Mouse (Mus musculus) ES-E14 (cell line): ENCODE measurements at regions not wholly inside any gene's neighbourhood (a gene's known extent, or its start where the extent isn't known, plus 50 kb on each side); places are given as distances from the start of the nearest gene placed in this dataset.

Source experiments
- DNase-seq: peaks from one replicate; pipeline ENCODE4 v3.0.0-alpha.2; 2013; ENCODE audit warnings: low read depth, low spot score
- H3K27ac ChIP-seq: 2 replicates; pipeline ENCODE4 v1.5.1; 2012; ENCODE audit warnings: low read depth, mild to moderate bottlenecking, low read length, moderate library complexity, mixed read lengths; ENCODE audit not compliant: poor library complexity, insufficient read depth, severe bottlenecking
- H3K36me3 ChIP-seq: 2 replicates; pipeline ENCODE4 v1.6.1; 2012; ENCODE audit warnings: mild to moderate bottlenecking, low read length, moderate library complexity, mixed read lengths; ENCODE audit not compliant: control insufficient read depth, poor library complexity, insufficient read depth, severe bottlenecking
- H3K4me1 ChIP-seq, 2 experiments: fragments of 150-350 bp in 1 of 2; sonication (generic) in 1 of 2; 2 replicates each; pipeline ENCODE4 v1.6.1; 2012; ENCODE audit warnings: low read length in 2 of 2, mild to moderate bottlenecking in 1 of 2, mixed read lengths in 1 of 2; ENCODE audit not compliant: control insufficient read depth in 2 of 2, insufficient read depth in 2 of 2, poor library complexity in 1 of 2
- H3K4me3 ChIP-seq, 2 experiments: fragments of 150-350 bp in 1 of 2; sonication (generic) in 1 of 2; 2 replicates each; pipeline ENCODE4 v1.5.1; 2012; ENCODE audit warnings: low read length in 2 of 2, low read depth in 1 of 2, mild to moderate bottlenecking in 1 of 2, mixed read lengths in 1 of 2; ENCODE audit not compliant: insufficient read depth in 1 of 2, poor library complexity in 1 of 2, severe bottlenecking in 1 of 2
- H3K9ac ChIP-seq: 2 replicates; pipeline ENCODE4 v1.6.1; 2012; ENCODE audit warnings: low read depth, mild to moderate bottlenecking, low read length, mixed read lengths; ENCODE audit not compliant: poor library complexity, insufficient read depth, severe bottlenecking
- H3K9me3 ChIP-seq: fragments of 150-350 bp; sonication (generic); 2 replicates; pipeline ENCODE4 v1.6.1; 2012; ENCODE audit warnings: low read depth, mild to moderate bottlenecking, low read length; ENCODE audit not compliant: control insufficient read depth, insufficient read depth
- CHD2 ChIP-seq: IDR thresholded peaks from 2 replicates; pipeline ENCODE4 v1.6.1; 2014; ENCODE audit warnings: mild to moderate bottlenecking, low read depth, low read length, inconsistent platforms
- HCFC1 ChIP-seq: IDR thresholded peaks from 2 replicates; pipeline ENCODE4 v1.6.1; 2012; ENCODE audit warnings: low read length, inconsistent platforms, borderline replicate concordance; ENCODE audit not compliant: insufficient read depth
- MAFK ChIP-seq: IDR thresholded peaks from 2 replicates; pipeline ENCODE4 v1.6.1; 2014; ENCODE audit warnings: mild to moderate bottlenecking, low read depth, low read length, inconsistent platforms; ENCODE audit not compliant: insufficient read depth
- ZC3H11A ChIP-seq: IDR thresholded peaks from 2 replicates; pipeline ENCODE4 v1.6.1; 2012; ENCODE audit warnings: low read depth, mild to moderate bottlenecking, inconsistent platforms, low read length, borderline replicate concordance
- ZNF384 ChIP-seq: IDR thresholded peaks from 2 replicates; pipeline ENCODE4 v1.6.1; 2012; ENCODE audit warnings: low read depth, low read length, inconsistent platforms
- in situ Hi-C, 2 experiments: fragments of 600-800 bp; cut with MboI; formaldehyde crosslinking; loops; one replicate each; pipeline ENCODE4 v1.15.1; 2025; ENCODE audit warnings: low sequenced_read_pairs in 2 of 2, inconsistent platforms in 1 of 2; ENCODE audit not compliant: unreplicated experiment in 2 of 2

- in situ Hi-C loops, result no loop called here
- H3K27ac ChIP-seq, result no peak overlapping the region
- H3K9me3 ChIP-seq, result no peaks in the 10 kb centered on the region
- H3K36me3 ChIP-seq, result no peaks in the 10 kb centered on the region
- no peak overlapping the region for H3K4me3 ChIP-seq
- no peak overlapping the region for H3K9ac ChIP-seq
- no peaks in the 10 kb centered on the region for H3K4me1 ChIP-seq
- no peak for DNase-seq
- TF ChIP-seq MAFK (no peak), CHD2 (no peak), ZC3H11A (no peak), HCFC1 (no peak), ZNF384 (no peak)
Measured at GRCm38 (mm10) chr8:96542215-96542614, 653.9 kb upstream of the Got2 start.

DNA sequence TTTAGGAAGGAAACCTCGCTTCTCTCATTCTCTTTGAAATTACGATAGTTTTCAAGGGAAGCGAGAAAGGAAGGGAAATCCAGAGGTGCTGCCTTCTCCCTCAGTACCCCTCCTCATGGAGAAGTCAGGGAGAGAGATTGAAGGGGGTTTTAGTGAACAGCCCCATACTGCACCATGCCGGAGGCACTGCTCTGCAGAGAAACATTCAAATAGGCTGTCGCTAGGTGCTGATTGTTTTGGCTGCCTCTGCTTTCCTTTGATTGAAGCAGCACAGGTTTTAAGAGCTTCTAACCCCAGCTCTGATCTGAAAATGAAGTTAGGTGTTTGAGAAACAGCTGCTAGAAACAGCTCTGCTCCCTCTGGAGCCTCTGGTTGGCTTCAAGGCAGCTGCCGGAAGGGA lies 610.5 kb upstream of the Got2 start:
- in situ Hi-C loops, result no loop called here
- no peak overlapping the region for H3K4me3 ChIP-seq
- TF ChIP-seq HCFC1 (no peak), ZNF384 (no peak), CHD2 (no peak), MAFK (no peak), ZC3H11A (no peak)
- no peaks in the 10 kb centered on the region for H3K36me3 ChIP-seq
- H3K27ac ChIP-seq, result no peak overlapping the region
- H3K4me1 ChIP-seq, result no peaks in the 10 kb centered on the region
- no peaks in the 10 kb centered on the region for H3K9me3 ChIP-seq
- DNase-seq, result no peak
- no peak overlapping the region for H3K9ac ChIP-seq

- H3K4me3 ChIP-seq, result no peak overlapping the region
- H3K4me1 ChIP-seq, result no peaks in the 10 kb centered on the region
- TF ChIP-seq HCFC1, result no peak
- TF ChIP-seq ZC3H11A, result no peak
- no peak for TF ChIP-seq ZNF384
- no peak for TF ChIP-seq CHD2
- TF ChIP-seq MAFK, result no peak
- H3K9me3 ChIP-seq, result no peaks in the 10 kb centered on the region
- no peak for DNase-seq
- no peak overlapping the region for H3K27ac ChIP-seq
- H3K9ac ChIP-seq, result no peak overlapping the region
- in situ Hi-C loops, result no loop called here
- no peaks in the 10 kb centered on the region for H3K36me3 ChIP-seq
Measured at GRCm38 (mm10) chr8:96495406-96495805, 607.1 kb upstream of the Got2 start.

DNA sequence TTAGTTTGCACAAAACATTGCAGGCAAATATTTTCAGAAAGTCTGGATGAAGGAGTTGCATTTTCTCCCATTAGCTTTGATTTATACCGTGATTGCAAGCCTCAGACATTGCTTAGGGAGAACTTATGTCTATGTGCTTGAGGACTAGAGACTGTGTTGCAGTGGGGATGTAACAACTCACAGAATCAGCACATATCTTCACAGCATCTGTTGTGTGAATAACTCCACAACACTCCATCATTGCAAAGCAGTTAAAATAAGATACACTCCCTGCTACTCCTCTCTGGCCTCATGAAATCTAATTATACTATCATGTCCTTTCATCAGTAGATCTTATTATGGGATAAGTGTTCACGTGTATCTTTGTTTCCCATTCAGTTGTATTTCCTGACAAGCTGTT lies 601.5 kb upstream of the Got2 start:
- in situ Hi-C loops, result no loop called here
- Histone ChIP-seq H3K4me1 (no peaks in the 10 kb centered on the region), H3K9me3 (no peaks in the 10 kb centered on the region), H3K4me3 (no peak overlapping the region), H3K9ac (no peak overlapping the region), H3K36me3 (no peaks in the 10 kb centered on the region), H3K27ac (no peak overlapping the region)
- no peak for DNase-seq
- TF ChIP-seq CHD2 (no peak), HCFC1 (no peak), ZC3H11A (no peak)

GRCm38 (mm10) chr8:96488741-96489453 lies 600.5 kb upstream of the Got2 start:
- Histone ChIP-seq H3K9me3 (no peaks in the 10 kb centered on the region), H3K9ac (no peak overlapping the region), H3K36me3 (no peaks in the 10 kb centered on the region), H3K27ac (no peak overlapping the region), H3K4me3 (no peak overlapping the region), H3K4me1 (no peaks in the 10 kb centered on the region)
- in situ Hi-C loops, result no loop called here
- no peak for DNase-seq
- no peak for TF ChIP-seq ZC3H11A
- no peak for TF ChIP-seq MAFK
- TF ChIP-seq ZNF384, result no peak
- TF ChIP-seq HCFC1, result no peak
- no peak for TF ChIP-seq CHD2
